Mouse (Mus musculus): ENCODE measurements around the gene Dbp. TPM values are rescaled to one million over a fixed set of nuclear protein-coding genes. Genes with fewer than 3 reads are reported as not detected.
A peak's percentile ranks its signal among the peaks of the same experiment; 100 is the strongest.

Dbp gene
- polyA plus RNA-seq, 1 experiment from 2014 or later: 3.3 TPM

GRCm38 (mm10) chr7:45717918-45718297, 13.0 kb downstream of the Dbp start, which contains the start of gene Sphk2:
Gene Sphk2 (minus strand): TSS chr7:45718002.
- H3K9ac ChIP-seq (ENCODE audit: low read length): peak within 1 kb of the TSS; percentile 99
- H3K4me1 ChIP-seq (replicated peaks; ENCODE audit: control insufficient read depth, insufficient read depth, low read length): peaks cover 25% of the 10 kb centered on the region
- peak within 1 kb of the TSS; percentile 62 for H3K4me2 ChIP-seq (ENCODE audit: low read depth, low read length, severe bottlenecking)
- peak; percentile 73 for ATAC-seq (replicated peaks; ENCODE audit: low FRiP score)
- WGBS: under 1% methylated on average over 41 of the region's 41 CpGs
- no peaks in the 10 kb centered on the region for H3K27me3 ChIP-seq (ENCODE audit: control insufficient read depth, insufficient read depth, low read length)
- peaks cover 15% of the 10 kb centered on the region for H3K36me3 ChIP-seq (ENCODE audit: control insufficient read depth, insufficient read depth, low read length)
- H3K9me3 ChIP-seq (ENCODE audit: control insufficient read depth, low read length): no peaks in the 10 kb centered on the region
- H3K4me3 ChIP-seq (ENCODE audit: low read depth, low read length): peak within 1 kb of the TSS; percentile 92
- H3K27ac ChIP-seq (ENCODE audit: low read depth, low read length): peak within 1 kb of the TSS; percentile 82
- peak; percentile 100 for DNase-seq (ENCODE audit: low spot score)

DNA sequence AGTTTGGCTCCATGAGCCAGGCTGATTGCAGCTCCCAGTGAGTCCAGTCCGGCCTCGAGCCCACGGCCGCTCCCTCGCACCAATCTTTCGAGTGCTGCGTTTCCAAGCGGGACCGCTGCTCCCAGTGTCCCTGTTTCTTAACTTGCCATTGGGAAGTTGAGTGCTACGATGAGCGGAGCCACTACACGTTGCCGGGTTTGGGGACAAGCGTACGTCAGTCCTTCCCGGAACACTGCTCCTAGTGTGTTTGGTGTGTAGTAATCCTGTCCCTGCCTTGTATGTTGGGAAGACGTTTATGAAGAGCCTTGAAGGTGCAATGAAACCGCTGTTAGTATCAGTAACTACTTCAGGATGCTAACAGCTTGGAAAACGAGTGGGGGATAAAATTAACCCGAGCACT, 13.4 kb downstream of the Dbp start:
- Histone ChIP-seq H3K4me2 (ENCODE audit: low read depth, low read length, severe bottlenecking) (peak overlapping the region; percentile 62), H3K27me3 (ENCODE audit: control insufficient read depth, insufficient read depth, low read length) (no peaks in the 10 kb centered on the region), H3K36me3 (ENCODE audit: control insufficient read depth, insufficient read depth, low read length) (peaks cover 12% of the 10 kb centered on the region), H3K9ac (ENCODE audit: low read length) (peak overlapping the region; percentile 99), H3K4me1 (replicated peaks; ENCODE audit: control insufficient read depth, insufficient read depth, low read length) (peaks cover 25% of the 10 kb centered on the region), H3K4me3 (ENCODE audit: low read depth, low read length) (peak overlapping the region; percentile 92), H3K9me3 (ENCODE audit: control insufficient read depth, low read length) (no peaks in the 10 kb centered on the region), H3K27ac (ENCODE audit: low read depth, low read length) (peak overlapping the region; percentile 82)
- no peak for ATAC-seq (replicated peaks; ENCODE audit: low FRiP score)
- DNase-seq (ENCODE audit: low spot score): no peak
- WGBS: under 1% methylated on average over 20 of the region's 20 CpGs

DNA sequence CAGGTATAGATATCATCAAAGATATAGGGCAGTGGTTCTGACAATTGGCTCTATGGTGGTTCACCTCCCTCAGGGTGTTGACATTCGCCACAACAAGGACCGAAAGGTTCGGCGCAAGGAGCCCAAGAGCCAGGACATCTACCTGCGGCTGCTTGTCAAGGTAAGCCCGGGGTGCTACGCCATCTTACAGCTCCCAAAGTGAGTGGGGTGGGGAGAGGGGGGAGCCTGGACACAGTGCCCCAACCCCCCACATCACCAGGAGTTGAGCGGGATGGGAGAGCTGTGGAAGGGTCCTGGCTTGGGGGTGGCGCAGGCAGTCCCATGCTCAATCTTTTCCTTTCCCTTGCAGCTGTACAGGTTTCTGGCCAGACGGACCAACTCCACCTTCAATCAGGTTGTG, 14.3 kb downstream of the Dbp start:
- Histone ChIP-seq H3K9ac (ENCODE audit: low read length) (peak overlapping the region; percentile 99), H3K9me3 (ENCODE audit: control insufficient read depth, low read length) (no peaks in the 10 kb centered on the region), H3K4me1 (replicated peaks; ENCODE audit: control insufficient read depth, insufficient read depth, low read length) (peaks cover 23% of the 10 kb centered on the region), H3K27me3 (ENCODE audit: control insufficient read depth, insufficient read depth, low read length) (no peaks in the 10 kb centered on the region), H3K4me3 (ENCODE audit: low read depth, low read length) (peak overlapping the region; percentile 92), H3K27ac (ENCODE audit: low read depth, low read length) (no peak overlapping the region), H3K4me2 (ENCODE audit: low read depth, low read length, severe bottlenecking) (peak overlapping the region; percentile 62), H3K36me3 (ENCODE audit: control insufficient read depth, insufficient read depth, low read length) (peaks cover 19% of the 10 kb centered on the region)
- DNase-seq (ENCODE audit: low spot score): peak; percentile 42
- WGBS: 87% methylated on average over 10 of the region's 10 CpGs
- ATAC-seq (replicated peaks; ENCODE audit: low FRiP score): no peak

DNA sequence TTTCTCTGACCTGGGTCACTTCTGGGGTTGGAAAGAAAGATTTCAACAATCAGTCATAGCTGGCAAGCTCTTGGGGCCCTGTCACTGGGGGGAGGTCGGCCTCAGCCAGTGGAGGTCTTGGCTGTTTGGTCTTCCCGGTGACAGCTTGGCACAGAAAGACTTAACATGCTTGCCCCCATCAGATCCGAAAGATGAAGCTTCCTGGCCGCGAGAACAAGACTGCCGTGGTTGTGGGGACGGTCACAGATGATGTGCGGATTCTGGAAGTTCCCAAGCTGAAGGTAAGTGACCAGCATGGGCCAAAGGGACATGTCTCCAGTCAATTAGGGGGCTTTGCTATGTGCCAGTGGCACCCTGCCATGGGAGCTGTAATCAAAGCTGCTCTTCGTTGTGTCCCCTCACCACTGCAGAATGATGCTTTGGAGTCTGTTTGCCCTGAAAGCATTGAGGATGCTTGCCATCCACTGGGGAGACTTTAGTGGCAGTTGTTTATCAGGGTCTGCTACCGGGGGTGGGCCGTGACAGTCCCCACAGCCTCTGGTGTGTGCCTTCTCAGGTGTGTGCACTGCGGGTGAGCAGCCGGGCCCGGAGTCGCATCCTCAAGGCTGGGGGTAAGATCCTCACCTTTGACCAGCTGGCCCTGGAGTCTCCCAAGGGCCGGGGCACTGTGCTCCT, 15.0 kb downstream of the Dbp start:
- Histone ChIP-seq H3K27me3 (ENCODE audit: control insufficient read depth, insufficient read depth, low read length) (no peaks in the 10 kb centered on the region), H3K9ac (ENCODE audit: low read length) (peak overlapping the region; percentile 99; the same call in 1 of the 2 replicates), H3K27ac (ENCODE audit: low read depth, low read length) (no peak overlapping the region), H3K4me3 (ENCODE audit: low read depth, low read length) (no peak overlapping the region), H3K4me1 (replicated peaks; ENCODE audit: control insufficient read depth, insufficient read depth, low read length) (peaks cover 21% of the 10 kb centered on the region), H3K4me2 (ENCODE audit: low read depth, low read length, severe bottlenecking) (no peak overlapping the region; the same call in 1 of the 2 replicates), H3K9me3 (ENCODE audit: control insufficient read depth, low read length) (no peaks in the 10 kb centered on the region), H3K36me3 (ENCODE audit: control insufficient read depth, insufficient read depth, low read length) (peaks cover 24% of the 10 kb centered on the region)
- 91% methylated on average over 15 of the region's 16 CpGs for WGBS
- no peak for DNase-seq (ENCODE audit: low spot score)
- no peak for ATAC-seq (replicated peaks; ENCODE audit: low FRiP score)

DNA sequence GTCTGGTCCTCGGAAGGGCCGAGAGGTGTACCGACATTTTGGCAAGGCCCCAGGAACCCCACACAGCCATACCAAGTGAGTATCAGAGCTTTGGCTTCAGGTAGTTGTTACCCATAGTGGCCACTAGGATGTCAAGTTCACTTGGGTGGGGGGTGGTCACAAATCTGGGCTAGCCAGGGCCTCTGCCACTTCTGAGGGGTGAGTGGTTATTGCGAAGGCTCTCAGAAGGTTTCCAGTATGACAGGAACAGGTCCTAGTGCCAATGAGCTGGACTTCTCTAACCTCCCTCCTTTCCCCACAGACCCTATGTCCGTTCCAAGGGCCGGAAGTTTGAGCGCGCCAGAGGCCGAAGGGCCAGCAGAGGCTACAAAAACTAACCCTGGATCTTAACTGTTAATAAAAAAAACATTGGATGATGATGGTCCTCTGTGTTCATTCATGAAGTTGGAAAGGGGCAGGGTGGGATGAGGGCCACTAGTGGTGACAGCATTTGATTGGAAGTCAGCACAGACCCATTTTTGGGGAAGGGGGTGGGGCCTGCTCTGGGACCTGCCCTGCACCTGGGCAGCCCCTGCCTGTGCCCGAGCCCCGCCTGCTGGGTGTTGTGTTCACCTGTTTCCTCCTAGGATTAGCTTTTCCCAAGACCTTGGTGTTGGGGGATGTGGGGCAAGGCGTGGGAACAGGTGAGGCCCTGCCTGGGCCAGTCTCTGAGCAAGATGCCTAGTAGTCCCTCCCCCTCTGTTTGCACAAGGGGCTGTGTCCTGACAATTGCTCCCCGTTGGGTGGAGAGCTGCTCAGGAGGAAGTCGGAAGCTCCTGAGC, 15.7 kb downstream of the Dbp start, which contains the start of gene Fam83e:
Fam83e (plus strand) TSS at position 800 of the 821 bp plus-strand sequence.
- ATAC-seq (replicated peaks; ENCODE audit: low FRiP score): no peak
- peak; percentile 54 for DNase-seq (ENCODE audit: low spot score)
- Histone ChIP-seq H3K27me3 (ENCODE audit: control insufficient read depth, insufficient read depth, low read length) (no peaks in the 10 kb centered on the region), H3K4me1 (replicated peaks; ENCODE audit: control insufficient read depth, insufficient read depth, low read length) (peaks cover 18% of the 10 kb centered on the region), H3K36me3 (ENCODE audit: control insufficient read depth, insufficient read depth, low read length) (peaks cover 24% of the 10 kb centered on the region), H3K9ac (ENCODE audit: low read length) (no peak within 1 kb of the TSS), H3K4me3 (ENCODE audit: low read depth, low read length) (no peak within 1 kb of the TSS), H3K27ac (ENCODE audit: low read depth, low read length) (no peak within 1 kb of the TSS), H3K4me2 (ENCODE audit: low read depth, low read length, severe bottlenecking) (no peak within 1 kb of the TSS), H3K9me3 (ENCODE audit: control insufficient read depth, low read length) (no peaks in the 10 kb centered on the region)
- WGBS: 81% methylated on average over 13 of the region's 14 CpGs

- H3K4me1 ChIP-seq (replicated peaks; ENCODE audit: control insufficient read depth, insufficient read depth, low read length): peaks cover 12% of the 10 kb centered on the region
- ATAC-seq (replicated peaks; ENCODE audit: low FRiP score) (no peak), DNase-seq (ENCODE audit: low spot score) (no peak)
- H3K27me3 ChIP-seq (ENCODE audit: control insufficient read depth, insufficient read depth, low read length): no peaks in the 10 kb centered on the region
- WGBS: 79% methylated on average over 7 of the region's 7 CpGs
- H3K4me3 ChIP-seq (ENCODE audit: low read depth, low read length): no peak overlapping the region
- no peaks in the 10 kb centered on the region for H3K9me3 ChIP-seq (ENCODE audit: control insufficient read depth, low read length)
- no peak overlapping the region for H3K9ac ChIP-seq (ENCODE audit: low read length)
- H3K36me3 ChIP-seq (ENCODE audit: control insufficient read depth, insufficient read depth, low read length): peaks cover 24% of the 10 kb centered on the region
- H3K4me2 ChIP-seq (ENCODE audit: low read depth, low read length, severe bottlenecking): no peak overlapping the region
- no peak overlapping the region for H3K27ac ChIP-seq (ENCODE audit: low read depth, low read length)
Observed at GRCm38 (mm10) chr7:45721234-45721571, 16.3 kb downstream of the Dbp start.

- Histone ChIP-seq H3K36me3 (ENCODE audit: control insufficient read depth, insufficient read depth, low read length) (peaks cover 24% of the 10 kb centered on the region), H3K27me3 (ENCODE audit: control insufficient read depth, insufficient read depth, low read length) (no peaks in the 10 kb centered on the region), H3K4me3 (ENCODE audit: low read depth, low read length) (no peak overlapping the region), H3K9me3 (ENCODE audit: control insufficient read depth, low read length) (no peaks in the 10 kb centered on the region), H3K9ac (ENCODE audit: low read length) (no peak overlapping the region), H3K4me1 (replicated peaks; ENCODE audit: control insufficient read depth, insufficient read depth, low read length) (peaks cover 7% of the 10 kb centered on the region), H3K27ac (ENCODE audit: low read depth, low read length) (no peak overlapping the region), H3K4me2 (ENCODE audit: low read depth, low read length, severe bottlenecking) (no peak overlapping the region)
- 75% methylated on average over 13 of the region's 13 CpGs for WGBS
- ATAC-seq (replicated peaks; ENCODE audit: low FRiP score): no peak
- DNase-seq (ENCODE audit: low spot score): no peak
Observed at GRCm38 (mm10) chr7:45721642-45722347, 16.9 kb downstream of the Dbp start.

DNA sequence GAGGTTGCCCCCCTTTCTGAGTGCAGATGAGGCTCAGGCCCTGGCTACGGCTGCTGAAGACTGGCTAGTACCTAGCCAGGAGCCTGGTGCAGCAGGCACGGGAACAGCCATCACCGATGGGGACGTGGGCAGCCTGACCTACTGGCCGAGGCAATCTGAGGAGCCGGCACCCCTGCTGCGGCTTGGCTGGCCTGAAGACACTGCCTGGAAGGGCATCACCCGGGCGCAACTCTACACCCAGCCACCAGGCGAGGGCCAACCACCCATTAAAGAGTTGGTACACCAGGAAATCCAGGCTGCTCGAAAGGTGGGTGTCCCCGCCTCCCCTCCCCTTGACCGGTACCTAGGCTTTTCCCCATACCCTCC, 17.4 kb downstream of the Dbp start:
- H3K36me3 ChIP-seq (ENCODE audit: control insufficient read depth, insufficient read depth, low read length): peaks cover 24% of the 10 kb centered on the region
- no peak overlapping the region for H3K4me3 ChIP-seq (ENCODE audit: low read depth, low read length)
- no peak overlapping the region for H3K9ac ChIP-seq (ENCODE audit: low read length)
- no peaks in the 10 kb centered on the region for H3K9me3 ChIP-seq (ENCODE audit: control insufficient read depth, low read length)
- no peak overlapping the region for H3K4me2 ChIP-seq (ENCODE audit: low read depth, low read length, severe bottlenecking)
- WGBS: 87% methylated on average over 13 of the region's 13 CpGs
- H3K27me3 ChIP-seq (ENCODE audit: control insufficient read depth, insufficient read depth, low read length): no peaks in the 10 kb centered on the region
- no peak overlapping the region for H3K27ac ChIP-seq (ENCODE audit: low read depth, low read length)
- peak; percentile 54 for DNase-seq (ENCODE audit: low spot score)
- no peak for ATAC-seq (replicated peaks; ENCODE audit: low FRiP score)
- H3K4me1 ChIP-seq (replicated peaks; ENCODE audit: control insufficient read depth, insufficient read depth, low read length): peaks cover 6% of the 10 kb centered on the region

Data from forebrain, embryonic 11.5 days (tissue).